Mouse (Mus musculus) kidney, postnatal 0 days (tissue): ENCODE results near the gene Plch2. TPM values are rescaled to one million over a fixed set of nuclear protein-coding genes. Genes with fewer than 3 reads are reported as not detected.
A peak's percentile ranks its signal among the peaks of the same experiment; 100 is the strongest.

Experiments
- ATAC-seq: fragments of 200-750 bp; cut with Nextera tagmentation; replicated peaks from 2 replicates; pipeline ENCODE4 v1.8.0; 2017; ENCODE audit warnings: low read depth, moderate number of reproducible peaks, moderate TSS enrichment, moderate library complexity; ENCODE audit not compliant: low FRiP score
- DNase-seq: peaks from one replicate; pipeline ENCODE4 v3.0.0-alpha.2; 2016; ENCODE audit warnings: low spot score
- H3K27ac ChIP-seq: fragments of 300-500 bp; sonication (generic); 2 replicates; pipeline ENCODE4 v1.5.1; 2014; ENCODE audit warnings: mild to moderate bottlenecking
- H3K27me3 ChIP-seq: fragments of 300-500 bp; sonication (generic); 2 replicates; pipeline ENCODE4 v1.6.1; 2014; ENCODE audit warnings: low read length, mixed read lengths; ENCODE audit not compliant: insufficient read depth
- H3K36me3 ChIP-seq: fragments of 300-500 bp; sonication (generic); 2 replicates; pipeline ENCODE4 v1.6.1; 2014; ENCODE audit warnings: low read length, mixed read lengths; ENCODE audit not compliant: insufficient read depth
- H3K4me1 ChIP-seq: fragments of 300-500 bp; sonication (generic); replicated peaks from 2 replicates; pipeline ENCODE4 v1.6.1; 2014; ENCODE audit warnings: antibody characterized with exemption, low read length, mixed read lengths; ENCODE audit not compliant: insufficient read depth
- H3K4me2 ChIP-seq: fragments of 300-500 bp; sonication (generic); 2 replicates; pipeline ENCODE4 v1.6.1; 2014; ENCODE audit warnings: mild to moderate bottlenecking, low read length, moderate library complexity, mixed read lengths
- H3K4me3 ChIP-seq: fragments of 300-500 bp; sonication (generic); replicated peaks from 2 replicates; pipeline ENCODE4 v1.5.1; 2014; ENCODE audit warnings: low read depth, low read length
- H3K9ac ChIP-seq: fragments of 300-500 bp; sonication (generic); 2 replicates; pipeline ENCODE4 v1.6.1; 2014; ENCODE audit warnings: low read depth, low read length
- H3K9me3 ChIP-seq: fragments of 300-500 bp; sonication (generic); replicated peaks from 2 replicates; pipeline ENCODE4 v1.6.1; 2016; ENCODE audit warnings: low read length, inconsistent platforms, mixed read lengths
- CTCF ChIP-seq: IDR thresholded peaks from 2 replicates; pipeline ENCODE4 v1.5.1; 2016; ENCODE audit warnings: antibody characterized with exemption, low read depth, mild to moderate bottlenecking, moderate library complexity
- WGBS: fragments of 180-500 bp; shearing (Covaris S2); extraction: QIAGEN DNeasy Blood & Tissue Kit; methylation state at CpG from one replicate; pipeline ENCODE4 v1.1.7; 2014; 5-methylcytosine and 5-hydroxymethylcytosine counted together
- polyA plus RNA-seq: library from polyadenylated mRNA; unstranded; fragments of >200 nt; fragmentation: Nextera tagmentation; extraction: Ambion mirVana; gene quantifications from 2 replicates; pipeline ENCODE4 v1.2.1, GENCODE M21; 2015

Plch2 gene
- polyA plus RNA-seq, 1 experiment from 2014 or later = 2.3 TPM

DNA sequence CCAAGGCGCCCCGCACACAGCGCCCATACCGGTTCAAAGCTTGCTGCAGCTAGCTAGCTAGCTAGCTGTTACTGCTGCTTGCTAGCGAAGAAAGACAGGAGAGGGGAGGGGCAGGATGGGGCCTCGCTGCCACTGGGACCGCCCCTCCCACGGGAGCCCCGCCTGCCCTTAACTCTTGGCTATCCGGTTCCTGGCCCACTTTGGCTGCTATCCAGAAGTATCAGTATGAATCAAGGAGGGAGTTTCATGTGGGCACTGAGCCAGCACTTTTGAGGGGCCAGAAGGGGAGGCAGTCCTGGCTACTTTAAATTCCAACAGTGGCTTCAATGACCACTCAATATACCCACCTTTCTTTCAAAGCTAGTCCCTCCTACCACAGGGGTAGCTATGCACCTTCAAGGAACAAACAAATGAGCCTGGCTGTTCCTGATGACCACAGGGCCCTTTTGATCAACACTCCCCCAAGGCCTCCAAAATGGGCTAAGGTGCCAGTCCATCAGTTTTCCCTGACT lies 37.2 kb downstream of the Plch2 start:
- Histone ChIP-seq H3K9me3 (no peaks in the 10 kb centered on the region), H3K9ac (no peak overlapping the region), H3K4me3 (no peak overlapping the region), H3K27me3 (no peaks in the 10 kb centered on the region), H3K4me2 (no peak overlapping the region), H3K36me3 (no peaks in the 10 kb centered on the region), H3K4me1 (no peaks in the 10 kb centered on the region), H3K27ac (no peak overlapping the region)
- no peak for TF ChIP-seq CTCF
- ATAC-seq (no peak; the same call in 1 of the 2 replicates), DNase-seq (peak; percentile 46)
- WGBS = 2% methylated on average over 10 of the region's 10 CpGs

DNA sequence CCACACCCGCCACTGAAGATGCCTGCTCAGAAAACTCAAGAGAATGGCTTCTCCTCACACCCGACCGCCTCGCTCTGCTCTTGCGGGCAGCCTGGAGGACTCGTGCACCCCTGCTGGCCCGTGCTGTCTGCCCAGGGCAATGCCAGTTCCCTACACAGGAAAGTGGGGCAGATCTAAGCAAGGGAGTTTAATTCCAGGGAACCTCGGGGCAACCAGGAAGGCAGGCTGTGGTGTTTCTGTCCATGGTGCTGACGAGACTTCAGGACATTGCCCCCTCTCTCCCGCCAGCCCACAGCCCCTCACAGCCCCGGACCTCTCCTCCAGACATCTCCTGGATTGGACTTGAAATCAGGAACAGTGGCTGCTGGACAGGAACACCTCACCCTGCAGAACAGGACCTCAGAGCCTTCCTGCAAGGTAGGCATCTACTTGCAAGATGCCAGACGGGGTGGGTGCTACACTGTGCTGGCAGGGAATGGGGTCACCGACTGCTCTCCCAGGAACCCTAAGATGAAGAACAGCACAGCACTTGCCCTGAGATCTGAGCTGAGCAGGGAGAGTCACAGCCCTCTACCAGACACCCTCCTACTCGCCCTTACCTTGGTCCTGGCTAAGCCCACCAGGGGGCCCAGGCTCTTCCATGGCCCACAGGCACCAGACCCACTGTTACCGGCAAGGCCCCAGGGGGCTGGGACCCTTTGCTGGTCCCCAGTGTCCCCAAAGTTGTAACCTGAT lies 37.8 kb downstream of the Plch2 start:
- Histone ChIP-seq H3K9ac (no peak overlapping the region), H3K27ac (no peak overlapping the region), H3K36me3 (no peaks in the 10 kb centered on the region), H3K27me3 (no peaks in the 10 kb centered on the region), H3K4me3 (no peak overlapping the region), H3K4me2 (no peak overlapping the region), H3K4me1 (no peaks in the 10 kb centered on the region), H3K9me3 (no peaks in the 10 kb centered on the region)
- DNase-seq (peak; percentile 85), ATAC-seq (peak; percentile 53; the same call in 1 of the 2 replicates)
- TF ChIP-seq CTCF = no peak; the same call in 1 of the 2 replicates
- WGBS = 5% methylated on average over 15 of the region's 15 CpGs

DNA sequence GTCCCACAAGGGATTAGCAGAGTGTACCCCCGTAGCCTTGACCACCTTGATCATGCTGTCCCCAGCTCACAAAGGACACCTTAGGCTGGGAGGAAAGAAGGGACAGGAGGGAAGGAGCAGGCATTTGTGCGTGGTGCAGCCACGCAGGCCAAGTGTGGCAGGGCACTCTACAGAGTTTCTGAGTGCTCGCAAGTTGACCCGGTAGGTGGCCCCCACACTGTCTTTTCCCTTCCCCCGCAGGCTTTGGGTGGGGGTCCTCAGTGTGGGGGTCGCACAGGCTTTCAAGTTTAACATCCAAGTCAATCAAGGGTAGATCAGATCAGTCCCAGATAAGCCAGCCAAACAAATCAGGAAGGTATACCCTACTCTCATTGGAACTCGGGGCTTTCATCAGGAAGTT lies 38.5 kb downstream of the Plch2 start:
- no peak overlapping the region for H3K9ac ChIP-seq
- 63% methylated on average over 8 of the region's 8 CpGs for WGBS

GRCm38 (mm10) chr4:155017253-155017878 lies 39.2 kb downstream of the Plch2 start:
- Histone ChIP-seq H3K4me1 (no peaks in the 10 kb centered on the region), H3K36me3 (no peaks in the 10 kb centered on the region), H3K4me3 (no peak overlapping the region), H3K9ac (no peak overlapping the region), H3K9me3 (no peaks in the 10 kb centered on the region), H3K4me2 (no peak overlapping the region), H3K27me3 (no peaks in the 10 kb centered on the region), H3K27ac (no peak overlapping the region)
- ATAC-seq (no peak), DNase-seq (no peak)
- 62% methylated on average over 11 of the region's 11 CpGs for WGBS
- no peak for TF ChIP-seq CTCF

More for the DNA sequence above, 38.5 kb downstream of the Plch2 start:
- no peak overlapping the region for H3K4me3 ChIP-seq
- H3K27ac ChIP-seq = no peak overlapping the region
- no peaks in the 10 kb centered on the region for H3K36me3 ChIP-seq
- H3K27me3 ChIP-seq = no peaks in the 10 kb centered on the region
- H3K4me2 ChIP-seq = no peak overlapping the region
- H3K9me3 ChIP-seq = no peaks in the 10 kb centered on the region
- ATAC-seq = no peak
- DNase-seq = no peak
- no peak for TF ChIP-seq CTCF
- no peaks in the 10 kb centered on the region for H3K4me1 ChIP-seq

GRCm38 (mm10) chr4:155016807-155017206 lies 39.8 kb downstream of the Plch2 start:
- Histone ChIP-seq H3K4me3 (no peak overlapping the region), H3K9me3 (no peaks in the 10 kb centered on the region), H3K9ac (no peak overlapping the region), H3K27me3 (no peaks in the 10 kb centered on the region), H3K4me1 (no peaks in the 10 kb centered on the region), H3K4me2 (no peak overlapping the region), H3K36me3 (no peaks in the 10 kb centered on the region), H3K27ac (no peak overlapping the region)
- WGBS = 62% methylated on average over 11 of the region's 11 CpGs
- TF ChIP-seq CTCF = no peak
- no peak for DNase-seq
- no peak for ATAC-seq

- whole genome bisulfite sequencing = 63% methylated on average over 4 of the region's 4 CpGs
- no peak for DNase-seq
These were observed 41.0 kb downstream of the Plch2 start for GRCm38 (mm10) chr4:155015550-155015949.

More at GRCm38 (mm10) chr4:155015550-155015949, 41.0 kb downstream of the Plch2 start:
- Histone ChIP-seq H3K4me2 (no peak overlapping the region), H3K36me3 (no peaks in the 10 kb centered on the region), H3K27me3 (no peaks in the 10 kb centered on the region), H3K4me3 (no peak overlapping the region), H3K4me1 (no peaks in the 10 kb centered on the region), H3K9ac (no peak overlapping the region), H3K9me3 (no peaks in the 10 kb centered on the region), H3K27ac (no peak overlapping the region)
- no peak for TF ChIP-seq CTCF
- no peak for ATAC-seq
